Mouse (Mus musculus) ES-E14 (cell line): ENCODE results near the gene Nrsn1. TPM values are rescaled to one million over a fixed set of nuclear protein-coding genes. Genes with fewer than 3 reads are reported as not detected.

Experiments used
- DNase-seq: peaks from one replicate; pipeline ENCODE4 v3.0.0-alpha.2; 2013; ENCODE audit warnings: low read depth, low spot score
- H3K27ac ChIP-seq: 2 replicates; pipeline ENCODE4 v1.5.1; 2012; ENCODE audit warnings: low read depth, mild to moderate bottlenecking, low read length, moderate library complexity, mixed read lengths; ENCODE audit not compliant: poor library complexity, insufficient read depth, severe bottlenecking
- H3K36me3 ChIP-seq: 2 replicates; pipeline ENCODE4 v1.6.1; 2012; ENCODE audit warnings: mild to moderate bottlenecking, low read length, moderate library complexity, mixed read lengths; ENCODE audit not compliant: control insufficient read depth, poor library complexity, insufficient read depth, severe bottlenecking
- H3K4me1 ChIP-seq, 2 experiments: fragments of 150-350 bp in 1 of 2; sonication (generic) in 1 of 2; 2 replicates each; pipeline ENCODE4 v1.6.1; 2012; ENCODE audit warnings: low read length in 2 of 2, mild to moderate bottlenecking in 1 of 2, mixed read lengths in 1 of 2; ENCODE audit not compliant: control insufficient read depth in 2 of 2, insufficient read depth in 2 of 2, poor library complexity in 1 of 2
- H3K4me3 ChIP-seq, 2 experiments: fragments of 150-350 bp in 1 of 2; sonication (generic) in 1 of 2; 2 replicates each; pipeline ENCODE4 v1.5.1; 2012; ENCODE audit warnings: low read length in 2 of 2, low read depth in 1 of 2, mild to moderate bottlenecking in 1 of 2, mixed read lengths in 1 of 2; ENCODE audit not compliant: insufficient read depth in 1 of 2, poor library complexity in 1 of 2, severe bottlenecking in 1 of 2
- H3K9ac ChIP-seq: 2 replicates; pipeline ENCODE4 v1.6.1; 2012; ENCODE audit warnings: low read depth, mild to moderate bottlenecking, low read length, mixed read lengths; ENCODE audit not compliant: poor library complexity, insufficient read depth, severe bottlenecking
- H3K9me3 ChIP-seq: fragments of 150-350 bp; sonication (generic); 2 replicates; pipeline ENCODE4 v1.6.1; 2012; ENCODE audit warnings: low read depth, mild to moderate bottlenecking, low read length; ENCODE audit not compliant: control insufficient read depth, insufficient read depth
- CHD2 ChIP-seq: IDR thresholded peaks from 2 replicates; pipeline ENCODE4 v1.6.1; 2014; ENCODE audit warnings: mild to moderate bottlenecking, low read depth, low read length, inconsistent platforms
- HCFC1 ChIP-seq: IDR thresholded peaks from 2 replicates; pipeline ENCODE4 v1.6.1; 2012; ENCODE audit warnings: low read length, inconsistent platforms, borderline replicate concordance; ENCODE audit not compliant: insufficient read depth
- MAFK ChIP-seq: IDR thresholded peaks from 2 replicates; pipeline ENCODE4 v1.6.1; 2014; ENCODE audit warnings: mild to moderate bottlenecking, low read depth, low read length, inconsistent platforms; ENCODE audit not compliant: insufficient read depth
- ZC3H11A ChIP-seq: IDR thresholded peaks from 2 replicates; pipeline ENCODE4 v1.6.1; 2012; ENCODE audit warnings: low read depth, mild to moderate bottlenecking, inconsistent platforms, low read length, borderline replicate concordance
- ZNF384 ChIP-seq: IDR thresholded peaks from 2 replicates; pipeline ENCODE4 v1.6.1; 2012; ENCODE audit warnings: low read depth, low read length, inconsistent platforms
- in situ Hi-C, 2 experiments: fragments of 600-800 bp; cut with MboI; formaldehyde crosslinking; loops; one replicate each; pipeline ENCODE4 v1.15.1; 2025; ENCODE audit warnings: low sequenced_read_pairs in 2 of 2, inconsistent platforms in 1 of 2; ENCODE audit not compliant: unreplicated experiment in 2 of 2
- total RNA-seq: library from RNA; depleted of rRNA; stranded (reverse); fragments of 300-350 nt; gene quantifications from 2 replicates; pipeline ENCODE4 v1.2.3, GENCODE M21; 2012; rRNA removed

Nrsn1 gene
- total RNA-seq, 1 experiment, result 0.71 TPM

GRCm38 (mm10) chr13:25206950-25207349, 63.4 kb downstream of the Nrsn1 start:
- H3K9me3 ChIP-seq, result no peaks in the 10 kb centered on the region
- no peak for TF ChIP-seq ZNF384
- no peak for TF ChIP-seq CHD2
- TF ChIP-seq MAFK, result no peak
- TF ChIP-seq HCFC1, result no peak
- no peak for TF ChIP-seq ZC3H11A
- H3K27ac ChIP-seq, result no peak overlapping the region
- in situ Hi-C loops, result no loop called here
- DNase-seq, result no peak
- no peaks in the 10 kb centered on the region for H3K4me1 ChIP-seq
- H3K36me3 ChIP-seq, result no peaks in the 10 kb centered on the region
- no peak overlapping the region for H3K4me3 ChIP-seq
- no peak overlapping the region for H3K9ac ChIP-seq

Other genes with a start within 250 kb of the Nrsn1 start
- 0.16 and 0.67 TPM in 2 replicates for gene Dcdc2a, start 214.5 kb downstream of the Nrsn1 start, total RNA-seq